Mouse (Mus musculus) cerebellum, adult 2 months (tissue): Measurements from ENCODE around the gene Ttll7.

Experiments
- CTCF ChIP-seq: fragments of 200-500 bp; IDR thresholded peaks from 2 replicates; pipeline ENCODE4 v1.5.1; 2011; ENCODE audit warnings: low read depth, mild to moderate bottlenecking, control low read depth, low read length, moderate library complexity, borderline replicate concordance; ENCODE audit not compliant: insufficient read depth
- POLR2A ChIP-seq: fragments of 200-500 bp; IDR thresholded peaks from 2 replicates; pipeline ENCODE4 v1.6.1; 2011; ENCODE audit warnings: low read length, control low read depth, borderline replicate concordance; ENCODE audit not compliant: insufficient read depth

DNA sequence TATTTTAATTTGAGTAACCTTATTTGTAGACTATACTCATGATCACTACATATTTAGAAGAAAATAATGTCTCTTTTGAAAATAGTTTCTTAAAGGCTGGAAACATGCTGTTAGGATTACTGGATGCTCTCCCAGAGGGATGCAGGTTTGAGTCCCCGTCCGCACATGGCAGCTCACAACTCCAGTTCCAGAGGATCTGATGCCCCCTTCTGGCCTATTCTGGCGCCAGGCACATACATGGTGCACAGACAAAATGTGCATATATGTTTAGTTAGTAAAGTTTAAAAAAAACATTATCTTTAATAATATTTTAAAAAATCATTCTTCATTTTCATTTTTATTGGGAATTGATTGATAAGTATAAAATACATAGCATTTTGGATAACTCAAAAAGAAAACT lies 47.9 kb downstream of the Ttll7 start:
- TF ChIP-seq CTCF (peak; percentile 32; the same call in 1 of the 2 replicates), POLR2A (no peak)
